Mouse (Mus musculus) monocyte, adult 2 months (primary cell): ENCODE data around the gene Tbc1d19.

Experiments
- DNase-seq, 2 experiments: peaks; one replicate each; pipeline ENCODE4 v3.0.0; 2022; ENCODE audit warnings: low spot score in 2 of 2, low read depth in 1 of 2

Tbc1d19 gene

DNA sequence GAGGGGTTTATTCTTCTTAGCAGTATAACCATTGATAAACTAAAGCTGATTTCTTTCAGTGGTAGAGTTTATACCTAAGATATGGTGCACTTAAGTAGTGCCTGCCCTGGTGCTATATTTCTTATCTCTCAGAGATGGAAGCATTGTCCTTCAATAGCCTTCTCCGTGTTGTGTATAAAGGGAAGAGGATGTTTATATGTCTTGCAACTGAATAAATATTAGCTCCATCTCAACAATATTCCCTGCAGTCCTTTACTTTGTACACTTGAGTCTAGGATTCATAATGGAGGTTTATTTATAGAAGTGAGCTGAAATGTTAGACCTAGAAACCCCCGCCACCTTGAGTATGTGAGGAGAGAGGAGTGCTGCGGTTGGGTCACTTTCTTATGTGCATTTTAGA lies 93.4 kb downstream of the Tbc1d19 start:
- no peak for DNase-seq

DNA sequence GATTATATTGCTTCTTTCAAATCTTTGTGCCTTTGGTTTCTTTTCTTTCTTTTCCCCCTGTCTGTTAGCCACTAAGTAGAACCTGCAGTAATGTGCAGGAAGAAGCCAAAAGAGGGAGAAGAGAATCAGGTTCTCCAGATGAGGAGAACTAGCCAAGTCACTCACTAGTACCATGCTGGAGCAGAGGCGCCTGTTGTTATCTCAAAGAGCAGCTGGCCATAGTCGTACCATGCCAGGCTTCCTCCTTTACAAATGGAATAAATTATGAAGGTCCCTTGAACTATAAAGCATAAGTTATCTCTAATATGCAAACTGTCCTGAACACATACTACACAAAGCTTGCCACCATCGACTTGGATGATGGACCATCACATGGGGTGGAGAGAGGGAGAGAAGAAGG lies 99.8 kb downstream of the Tbc1d19 start:
- DNase-seq, result no peak

DNA sequence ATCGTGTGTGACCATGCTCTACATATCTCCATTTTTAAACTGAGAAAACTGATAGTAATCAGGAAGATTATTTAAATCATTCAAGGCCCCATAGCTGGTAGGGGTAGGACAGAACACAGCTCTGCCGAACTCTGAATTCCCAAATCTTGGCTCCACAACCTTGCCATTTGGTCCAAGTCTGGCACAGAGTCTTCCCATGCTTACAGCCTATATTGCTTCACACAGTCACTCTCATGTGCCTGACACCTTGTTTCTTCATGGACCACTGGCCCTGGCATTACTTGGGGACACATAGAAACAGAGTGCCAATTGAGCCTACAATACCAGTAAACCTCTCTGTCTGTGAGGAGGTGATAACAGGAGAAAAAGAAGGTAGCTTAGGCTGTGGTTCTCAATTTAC lies 111.0 kb downstream of the Tbc1d19 start:
- DNase-seq, result no peak

DNA sequence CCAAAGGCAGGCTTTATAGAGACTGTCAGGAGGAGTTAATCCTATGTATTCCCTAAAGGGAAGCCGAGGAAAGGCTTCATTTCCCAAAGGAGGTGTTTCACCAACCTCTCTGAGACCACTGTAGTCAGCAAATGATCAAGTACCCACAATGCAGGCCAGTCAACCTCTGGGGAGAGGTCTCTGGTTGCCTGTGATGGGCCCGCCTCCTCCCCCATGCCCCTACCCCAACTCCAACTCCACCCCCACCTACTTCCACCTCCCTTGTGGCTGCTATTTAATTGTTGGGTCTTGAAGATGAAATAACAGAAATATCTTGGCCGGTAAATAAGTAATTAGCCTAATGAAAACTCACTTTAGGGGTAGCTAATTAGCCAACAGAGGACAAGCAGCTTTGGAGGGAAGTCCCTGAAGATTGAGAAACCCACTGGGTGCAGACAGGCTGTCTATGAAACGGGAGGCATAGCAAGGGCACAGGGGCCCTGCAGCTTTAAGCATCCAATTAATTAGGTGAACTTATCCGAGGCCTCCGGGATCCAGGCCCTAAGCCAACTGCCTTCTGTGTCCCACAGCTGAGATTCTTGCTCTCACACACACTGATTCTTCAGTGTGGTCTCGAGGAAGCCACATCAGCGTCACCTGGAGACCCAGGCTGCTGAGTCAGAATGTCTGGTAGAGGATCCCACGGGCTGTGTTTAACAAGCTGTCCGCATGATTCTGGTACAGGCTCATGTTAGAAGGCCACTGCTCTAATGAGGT lies 112.9 kb downstream of the Tbc1d19 start:
- no peak for DNase-seq

DNA sequence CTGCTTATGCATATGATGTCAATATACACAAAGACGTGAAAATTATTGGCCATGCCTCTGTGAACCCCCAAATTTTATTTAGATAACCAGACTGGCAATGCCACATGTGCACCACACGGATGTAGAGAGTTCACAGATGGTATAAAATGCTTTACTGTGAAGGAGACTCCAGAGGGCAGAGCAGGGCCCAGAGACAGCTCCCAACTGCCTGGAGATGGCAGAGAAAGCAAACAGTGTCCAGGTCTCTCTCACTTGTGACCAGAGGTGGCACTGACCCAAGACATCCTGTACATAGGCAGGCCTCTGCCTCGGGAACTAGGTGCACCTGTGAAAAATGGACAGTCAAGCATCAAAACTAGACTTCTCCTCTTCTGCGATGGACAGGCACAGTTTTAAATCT lies 114.6 kb downstream of the Tbc1d19 start:
- DNase-seq, result no peak

DNA sequence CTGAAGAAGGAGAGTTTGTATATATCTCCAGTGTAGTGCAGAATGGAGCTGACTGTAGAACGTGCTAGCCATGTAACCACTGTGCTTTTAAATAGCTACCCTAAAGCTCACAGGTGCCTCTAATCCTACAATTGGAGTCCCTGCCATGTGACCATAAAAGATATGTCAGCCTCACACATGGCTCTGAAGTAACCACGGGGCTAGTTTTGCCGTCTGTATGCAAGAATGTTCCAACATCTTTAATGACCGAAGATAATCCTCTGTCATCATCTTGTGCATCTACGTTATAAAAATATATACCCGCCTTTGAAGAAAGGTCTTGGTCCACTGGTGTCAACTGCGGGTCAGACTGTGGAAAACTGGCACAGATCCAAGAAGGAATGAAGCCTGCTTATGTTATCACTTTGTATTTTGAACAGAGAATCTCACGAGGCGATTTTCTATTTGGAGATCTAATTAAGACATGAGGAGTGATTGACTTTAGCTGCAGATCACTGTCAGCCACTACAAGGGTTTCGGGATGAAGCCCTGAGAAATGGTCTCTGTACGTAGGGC lies 117.0 kb downstream of the Tbc1d19 start:
- no peak for DNase-seq

DNA sequence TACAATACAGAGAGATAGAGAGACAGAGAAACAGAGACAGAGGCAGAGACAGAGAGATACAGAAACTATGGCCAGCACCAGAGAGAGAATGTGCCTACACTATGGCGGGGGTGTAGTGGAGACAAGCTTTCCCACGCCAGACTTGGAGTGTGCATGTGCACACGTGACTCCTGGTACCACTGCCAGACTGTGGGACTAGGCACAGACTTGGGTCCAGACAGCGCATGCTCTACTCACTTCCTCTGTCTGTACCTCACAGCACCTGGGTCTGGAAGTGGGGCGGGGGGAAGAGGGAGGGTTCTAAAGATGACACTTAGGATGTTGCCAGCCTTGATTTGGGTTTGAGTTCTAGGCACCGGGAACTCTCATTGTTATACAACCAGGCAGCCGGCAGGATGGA lies 118.5 kb downstream of the Tbc1d19 start:
- no peak for DNase-seq

DNA sequence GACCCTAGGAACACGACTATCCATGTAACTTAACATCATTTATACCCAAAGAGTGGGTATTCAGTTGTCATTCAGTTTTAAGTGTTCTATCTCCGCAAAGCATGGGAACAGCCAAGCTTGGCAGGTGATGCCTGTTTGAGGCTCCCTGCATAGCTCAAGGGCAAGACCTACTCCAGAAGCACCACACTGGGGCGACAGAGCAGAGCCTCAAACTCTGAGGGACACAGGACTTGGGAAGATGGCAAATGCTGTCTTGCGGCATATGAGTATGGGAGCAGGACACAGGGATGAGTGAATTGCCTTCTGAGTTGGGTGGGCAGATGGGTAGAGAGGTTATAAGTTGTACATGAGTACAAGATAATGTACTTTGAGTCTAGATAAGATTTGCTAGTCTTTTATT lies 119.1 kb downstream of the Tbc1d19 start:
- DNase-seq, result no peak

DNA sequence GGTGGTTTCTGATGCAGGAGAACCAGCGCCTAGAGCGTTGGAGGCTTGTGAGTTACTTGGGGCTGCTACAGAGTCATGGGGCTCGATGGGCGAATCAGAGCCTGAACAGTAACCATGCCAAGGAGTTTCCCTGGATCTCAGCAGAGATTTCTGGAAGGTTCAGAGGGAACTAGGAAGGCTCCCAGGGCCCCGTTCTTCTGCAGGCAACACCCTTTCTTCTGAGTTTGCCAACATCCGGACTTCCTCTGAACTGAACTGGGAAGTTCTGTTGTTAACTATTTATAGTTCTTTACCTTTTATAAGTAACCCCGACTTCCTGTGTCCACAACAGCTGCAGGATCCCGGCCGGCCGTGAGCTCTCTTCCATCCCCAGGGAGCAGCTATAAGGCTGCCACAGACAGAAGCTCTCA lies 119.8 kb downstream of the Tbc1d19 start:
- no peak for DNase-seq

DNA sequence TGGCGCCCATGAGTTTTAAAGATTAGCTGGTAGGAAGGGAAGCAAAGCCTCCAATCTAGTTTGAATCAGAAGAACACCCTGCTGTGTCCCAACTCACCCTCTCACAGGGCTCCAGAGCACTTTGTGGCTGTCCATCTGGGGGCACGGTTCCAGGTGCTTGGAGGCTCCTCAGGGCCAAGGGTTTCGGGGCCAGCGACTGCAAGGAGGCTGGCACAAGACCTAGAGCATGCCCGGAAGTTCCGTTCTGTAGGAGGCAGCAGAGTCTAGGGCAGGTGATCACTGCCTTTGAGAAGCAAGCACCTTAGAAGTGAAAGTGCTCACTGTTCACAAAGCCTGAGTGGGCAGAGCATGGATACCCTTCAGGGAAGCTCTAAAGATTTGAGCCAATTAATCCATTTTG lies 120.4 kb downstream of the Tbc1d19 start:
- DNase-seq, result no peak

DNA sequence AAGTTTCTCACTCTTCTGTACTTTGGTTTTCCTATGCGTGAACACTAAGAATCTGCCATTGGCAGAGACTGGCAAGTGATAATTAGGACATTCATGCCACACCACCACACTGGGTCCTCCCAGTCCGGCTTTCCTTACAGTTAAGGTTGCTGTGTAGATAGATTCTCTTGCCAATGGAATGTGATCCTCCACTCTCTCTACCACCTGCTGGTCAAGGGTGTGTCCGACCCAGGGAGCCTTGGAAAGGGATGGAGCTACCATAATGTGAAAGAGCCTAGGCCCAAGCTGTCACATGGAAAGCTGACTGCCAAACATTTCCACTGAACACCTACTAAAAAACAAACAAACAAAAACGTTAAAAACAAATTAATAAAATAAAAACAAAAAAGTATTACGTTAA lies 121.6 kb downstream of the Tbc1d19 start:
- DNase-seq, result no peak

DNA sequence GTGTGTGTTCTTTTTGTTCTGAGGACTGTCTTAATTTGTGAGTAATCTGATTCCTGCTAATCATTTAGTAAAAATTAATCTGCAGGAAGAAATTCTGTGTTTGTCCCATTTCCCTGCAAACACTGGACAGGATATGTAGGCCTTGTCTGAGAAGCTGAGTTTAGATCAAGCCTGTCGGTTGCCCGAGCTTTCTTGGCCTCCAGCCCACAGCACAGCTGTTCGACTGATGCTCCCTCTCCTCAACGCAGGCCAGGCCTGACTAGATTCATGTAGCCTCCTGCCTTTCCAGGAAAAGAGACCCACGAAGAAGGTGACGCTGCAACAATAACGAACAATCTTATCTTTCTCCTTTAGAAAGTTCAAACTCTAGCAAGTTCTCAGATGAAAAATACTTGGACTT lies 124.2 kb downstream of the Tbc1d19 start:
- no peak for DNase-seq

DNA sequence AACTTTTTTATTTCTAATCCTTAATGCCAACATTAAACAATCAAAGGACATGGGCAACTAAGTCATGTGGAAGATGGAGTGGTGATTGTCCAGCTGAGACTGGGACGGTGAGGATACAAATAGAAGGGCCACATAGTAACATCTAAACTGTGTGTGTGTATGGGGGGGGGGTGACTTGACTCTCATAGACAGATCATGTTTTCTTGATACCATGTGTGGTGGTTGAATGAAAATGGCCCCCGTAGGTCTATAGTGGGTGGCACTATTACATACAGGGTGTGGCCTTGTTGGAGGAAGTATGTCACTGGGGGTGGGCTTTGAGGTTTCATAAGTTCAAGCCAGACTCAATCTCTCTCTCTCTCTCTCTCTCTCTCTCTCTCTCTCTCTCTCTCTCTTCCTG lies 124.6 kb downstream of the Tbc1d19 start:
- DNase-seq, result no peak

DNA sequence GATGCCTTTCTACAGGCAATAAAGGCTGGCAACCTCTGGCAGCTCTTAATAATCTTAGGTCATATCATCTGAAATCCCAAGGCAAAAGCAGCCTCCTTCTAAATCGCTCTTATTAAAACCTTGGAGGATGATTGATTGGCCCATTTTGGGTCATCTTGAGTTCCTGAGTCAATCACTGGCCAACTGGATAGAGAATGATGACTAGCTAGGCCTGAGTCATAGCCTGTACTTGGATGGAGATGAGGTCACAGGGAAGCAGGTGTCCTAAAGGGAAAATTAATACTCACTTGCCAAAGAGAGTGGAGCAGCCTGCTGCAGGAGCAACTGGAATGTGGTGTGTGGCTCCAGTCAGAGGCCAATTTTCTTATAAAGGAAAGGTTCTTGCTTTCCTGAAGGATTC lies 125.4 kb downstream of the Tbc1d19 start:
- DNase-seq, result no peak

DNA sequence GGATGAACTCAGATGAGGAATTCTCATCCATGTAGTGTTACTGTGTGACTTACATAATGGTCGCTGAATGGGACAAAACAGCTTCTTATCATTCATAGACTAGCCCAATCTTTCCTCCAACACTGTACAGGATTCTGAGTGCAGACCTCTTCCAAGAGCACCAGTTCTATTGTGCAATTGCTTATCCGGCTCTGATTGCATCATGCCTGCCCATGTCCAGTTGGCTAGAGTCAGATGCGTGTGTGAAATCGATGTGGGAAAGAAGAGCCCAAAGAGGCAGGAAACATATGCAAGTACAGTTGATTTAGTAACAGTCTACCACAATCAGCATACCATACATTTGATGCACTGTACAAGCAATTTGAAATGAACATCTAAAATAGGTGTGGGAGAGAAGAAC lies 127.8 kb downstream of the Tbc1d19 start:
- DNase-seq, result peak in 1 of 2 experiments; percentile 21

DNA sequence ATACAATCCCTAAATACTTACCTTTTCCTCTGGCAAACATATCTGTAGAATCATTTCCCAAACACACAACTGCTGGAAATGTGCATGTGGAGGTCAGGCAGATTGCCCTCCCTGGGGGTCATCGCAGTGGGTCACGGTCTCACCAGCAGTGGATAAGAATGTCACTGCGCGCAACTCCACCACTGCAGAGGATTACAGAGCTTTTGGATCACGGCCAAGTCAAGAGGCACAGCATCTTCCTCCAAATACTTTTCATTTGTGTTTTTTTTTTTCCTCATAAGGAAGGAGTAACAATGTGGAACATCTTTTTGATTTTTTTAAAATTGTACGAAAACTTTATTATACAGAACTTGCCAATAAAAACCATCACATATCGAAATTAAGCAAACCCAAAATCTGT lies 129.6 kb downstream of the Tbc1d19 start:
- DNase-seq, result no peak

DNA sequence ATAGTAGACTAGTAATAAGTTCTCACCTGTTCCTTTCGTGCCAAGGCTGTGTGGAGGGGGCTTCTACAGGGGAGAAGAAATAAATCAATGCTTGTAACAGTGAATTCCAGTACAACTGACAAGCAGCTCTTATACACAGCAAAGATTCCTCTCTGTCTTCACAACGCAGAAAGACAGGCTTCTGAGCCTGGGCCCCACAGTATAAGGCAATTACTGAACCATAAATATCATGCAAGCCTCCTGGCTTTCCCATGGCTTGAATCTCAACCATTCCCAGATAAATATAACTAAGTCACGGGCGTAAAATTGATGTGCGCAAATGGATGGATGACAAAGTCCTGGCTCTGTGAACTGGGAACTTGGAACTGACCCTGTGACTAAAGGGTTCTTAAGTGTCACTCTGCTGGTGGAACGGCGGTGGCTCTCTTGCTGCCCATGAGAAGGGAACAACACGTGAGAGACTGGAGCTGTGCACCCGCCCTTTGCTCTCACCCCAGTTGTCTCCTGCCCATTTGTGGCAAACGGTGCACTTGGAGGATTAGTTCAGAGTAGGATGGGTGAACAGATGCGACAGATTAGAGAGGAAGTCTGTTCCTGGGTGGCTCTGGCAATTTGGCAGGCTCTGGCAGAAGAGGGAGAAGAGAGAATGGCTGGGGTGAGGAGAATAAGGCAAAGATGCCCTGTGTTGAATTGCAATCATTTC lies 132.1 kb downstream of the Tbc1d19 start:
- DNase-seq, result no peak

DNA sequence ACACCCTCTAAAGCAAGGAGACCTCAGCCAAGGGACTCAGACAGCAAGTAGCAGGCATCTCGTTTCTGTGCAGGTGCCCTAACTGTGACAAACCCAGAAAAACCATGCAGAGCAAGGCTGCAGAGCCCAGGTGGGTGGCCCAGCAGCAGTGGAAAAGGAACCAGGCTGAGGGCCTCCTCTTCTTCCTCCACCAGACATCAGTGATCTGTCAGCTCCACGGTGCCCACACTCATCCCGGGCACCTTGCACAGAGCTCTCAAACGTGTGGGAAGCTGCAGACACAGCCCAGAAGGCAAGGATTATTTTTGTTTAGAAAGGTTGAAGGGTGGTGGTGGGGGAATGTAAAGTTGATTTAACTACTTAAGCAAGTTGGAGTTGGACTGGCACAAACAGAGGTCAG lies 132.9 kb downstream of the Tbc1d19 start:
- no peak for DNase-seq

DNA sequence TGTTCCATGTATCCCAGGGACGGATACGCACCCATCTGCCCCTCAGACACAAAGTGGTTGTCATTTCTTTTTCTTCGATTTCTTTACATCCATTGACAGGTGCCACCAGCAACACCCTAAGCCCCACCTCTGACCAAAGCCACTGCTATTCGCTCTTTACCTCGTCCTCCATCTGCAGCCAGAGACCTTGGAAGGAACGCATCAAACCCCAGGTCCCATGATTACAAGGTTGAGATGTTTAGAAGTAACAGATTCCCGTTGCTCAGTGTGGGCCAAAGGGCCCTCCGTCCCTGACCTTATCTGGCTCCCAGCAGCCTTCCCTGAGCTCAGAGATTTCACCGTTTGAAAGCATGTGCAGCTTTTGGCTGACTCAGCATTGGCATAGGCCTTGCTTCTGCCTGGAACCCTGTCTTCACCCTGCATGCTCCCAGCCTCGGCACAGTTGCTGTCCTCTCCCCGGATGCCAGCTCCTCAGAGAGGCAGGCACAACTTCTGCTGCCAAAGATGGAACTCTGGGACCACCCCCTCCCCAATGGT lies 134.0 kb downstream of the Tbc1d19 start:
- DNase-seq, result no peak

DNA sequence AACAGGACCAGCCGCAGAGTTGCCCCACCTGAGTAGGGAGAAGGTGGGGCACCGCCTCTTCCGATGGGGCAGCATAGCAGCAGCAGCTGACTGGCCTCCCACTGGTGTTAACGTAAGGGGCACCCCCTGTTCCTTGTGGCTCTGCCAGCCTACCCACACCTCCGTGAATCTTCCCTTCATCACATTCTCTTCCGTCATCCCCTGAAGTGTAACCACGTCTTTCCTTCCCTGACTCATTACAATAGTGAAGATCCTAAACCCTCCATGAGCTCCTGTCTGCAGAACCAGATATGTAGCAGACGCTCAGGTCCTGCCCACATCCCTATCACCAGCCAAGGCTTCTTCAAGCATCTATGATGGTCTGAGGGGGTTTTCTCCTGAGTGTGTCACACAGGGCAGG lies 137.3 kb downstream of the Tbc1d19 start:
- DNase-seq, result no peak

DNA sequence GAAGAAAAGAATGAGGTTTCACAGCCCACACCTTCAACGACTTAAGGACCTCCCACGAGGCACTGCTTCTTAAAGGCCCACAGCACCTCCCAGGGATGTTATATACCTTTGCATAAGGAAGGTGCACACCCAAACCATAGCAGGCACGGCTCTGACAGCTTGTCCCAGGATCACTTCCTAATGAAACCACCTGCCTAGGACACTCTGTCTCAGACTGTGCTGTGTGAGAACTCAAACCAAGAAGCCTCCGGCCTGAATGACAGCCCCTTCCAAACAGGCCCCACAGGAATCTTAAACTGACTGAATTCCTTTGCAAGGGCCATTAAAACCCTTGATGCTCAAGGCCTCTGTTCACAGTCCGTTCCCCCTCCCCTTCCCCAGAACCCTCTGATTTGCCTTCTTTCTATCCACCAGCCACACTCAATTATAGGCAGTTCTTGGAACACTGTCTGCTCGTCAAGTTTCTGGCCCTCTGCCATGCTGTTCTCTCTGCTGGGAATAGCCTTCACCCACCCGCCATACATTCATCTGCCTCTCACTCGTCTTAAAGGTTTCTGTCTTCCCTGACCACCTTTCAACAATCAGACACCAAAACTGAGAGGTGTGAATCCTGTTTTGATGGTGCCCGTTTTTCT lies 138.3 kb downstream of the Tbc1d19 start:
- no peak for DNase-seq
